Mouse (Mus musculus) right cerebral cortex, postnatal 36 days (tissue): Measurements from ENCODE around the gene Rnf183.

ENCODE experiments used
- DNase-seq, 2 experiments: peaks; one replicate each; pipeline ENCODE4 v3.0.0; 2022; ENCODE audit warnings: low spot score in 2 of 2, mixed read lengths in 1 of 2

The Rnf183 gene

DNA sequence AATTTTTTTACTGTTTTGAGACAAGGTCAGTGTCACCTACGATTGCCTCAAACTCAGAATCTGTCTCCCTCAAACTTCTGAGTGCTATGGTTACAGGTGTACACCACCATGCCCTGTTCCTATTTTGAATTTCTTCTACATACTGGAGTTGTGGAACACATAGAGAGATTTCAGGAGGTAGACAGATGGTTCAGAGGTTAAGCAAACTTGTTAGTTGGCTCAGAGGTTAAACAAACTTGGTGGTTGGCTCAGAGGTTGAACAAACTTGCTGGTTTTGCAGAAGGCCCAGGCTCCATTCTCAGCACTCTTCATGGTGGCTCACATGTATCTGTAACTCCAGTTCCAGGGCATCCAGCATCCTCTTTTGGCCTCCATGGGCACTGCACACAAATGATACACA, 50.9 kb downstream of the Rnf183 start:
- no peak for DNase-seq

DNA sequence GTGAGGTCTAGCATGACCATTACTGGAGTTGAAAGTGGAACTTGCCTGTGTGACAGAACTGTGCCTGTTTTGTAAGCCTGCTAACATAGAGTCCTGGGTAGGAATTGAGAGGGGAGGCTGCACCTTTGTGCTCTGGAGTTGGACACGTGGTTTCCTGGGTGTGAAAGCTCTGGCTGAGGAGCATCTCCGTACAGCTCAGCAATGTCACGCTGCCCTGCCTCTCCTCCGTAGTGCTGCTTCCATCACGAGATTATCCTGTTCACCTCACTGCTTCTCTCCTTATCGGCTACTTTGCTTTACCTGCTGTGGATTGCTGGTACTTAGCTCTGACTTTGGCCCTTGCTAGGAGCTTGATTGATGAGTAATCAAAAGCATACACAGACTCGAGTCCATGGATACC, 51.3 kb downstream of the Rnf183 start:
- no peak for DNase-seq

DNA sequence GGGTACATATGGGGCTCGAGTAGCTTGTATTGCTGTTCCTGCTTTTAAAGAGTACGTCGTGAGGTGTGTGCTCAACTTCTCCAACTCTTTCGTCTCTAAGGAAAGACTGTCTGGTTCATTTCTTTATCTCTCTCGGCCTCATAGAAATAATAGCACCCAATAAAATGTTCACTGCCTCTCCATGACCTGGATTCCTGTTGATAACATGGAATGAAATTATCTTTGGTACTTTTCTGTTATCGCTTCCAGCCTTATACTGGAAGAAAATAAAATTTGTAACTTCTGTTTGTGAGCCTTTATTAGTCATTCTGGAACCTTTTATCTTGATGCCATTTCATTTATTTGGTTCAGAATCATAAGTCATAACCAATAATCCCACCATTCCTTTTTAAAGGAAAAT, 51.8 kb downstream of the Rnf183 start:
- no peak for DNase-seq

DNA sequence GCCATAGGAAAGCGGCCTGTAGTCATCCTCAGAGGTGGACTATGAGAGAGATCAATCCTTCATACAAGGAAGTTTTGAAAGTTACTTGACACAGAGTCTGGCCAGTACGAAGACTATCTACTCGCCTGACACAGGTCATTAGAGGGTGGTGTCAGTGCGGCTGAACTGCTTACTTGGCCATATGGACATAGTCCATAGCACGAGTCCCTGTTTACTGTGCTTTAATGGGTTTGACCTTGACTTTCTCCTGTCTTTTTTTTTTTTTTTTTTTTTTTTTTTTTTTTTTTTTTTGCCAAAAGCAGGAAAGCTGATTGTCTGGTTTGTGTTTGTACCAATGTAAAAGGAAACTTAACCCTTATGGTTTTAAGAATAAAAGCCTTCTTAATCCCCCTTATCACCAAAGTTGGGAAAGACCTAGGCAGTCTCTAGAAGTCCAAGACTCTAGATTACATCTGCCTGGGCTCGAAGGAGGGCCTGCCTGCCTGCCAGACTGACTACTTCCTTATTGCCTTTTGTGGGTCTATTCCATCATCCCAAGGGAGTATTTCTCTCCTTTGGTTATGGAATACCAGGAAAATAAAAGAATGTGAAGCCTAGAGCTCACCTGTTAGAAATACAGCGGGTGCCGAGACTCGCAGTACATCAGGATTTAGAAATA, 55.2 kb downstream of the Rnf183 start:
- DNase-seq, result no peak
